Mouse (Mus musculus) heart, postnatal 0 days (tissue): ENCODE results near the gene Filip1.
"Not testable (repeated sequence)": the region's sequence is repeated elsewhere in the genome, so short reads cannot be mapped to it uniquely, and the experiment has no call there.

ENCODE experiments used
- CTCF ChIP-seq: IDR thresholded peaks from 2 replicates; pipeline ENCODE4 v1.5.1; 2016; ENCODE audit warnings: antibody characterized with exemption, control low read depth, low read depth
- EP300 ChIP-seq: IDR thresholded peaks from 2 replicates; pipeline ENCODE4 v1.6.1; 2016; ENCODE audit warnings: antibody characterized with exemption, low read depth

DNA sequence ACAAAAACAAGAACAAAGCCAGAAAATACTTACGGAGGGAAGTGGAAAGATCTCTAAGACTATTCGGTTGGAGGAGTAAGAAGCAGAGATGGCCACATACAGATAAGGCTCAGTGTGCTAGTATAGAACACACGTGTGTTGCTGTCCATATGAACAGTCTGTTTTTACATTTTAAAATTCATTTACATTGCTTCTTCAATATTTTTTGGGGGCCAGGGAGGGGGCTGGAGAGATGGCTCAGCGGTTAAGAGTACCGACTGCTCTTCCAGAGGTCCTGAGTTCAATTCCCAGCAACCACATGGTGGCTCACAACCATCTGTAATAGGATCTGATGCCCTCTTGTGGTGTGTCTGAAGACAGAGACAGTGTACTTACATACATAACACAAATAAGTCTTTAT is 12.7 kb upstream of the Filip1 start:
- TF ChIP-seq EP300, CTCF: not testable (repeated sequence)
